Mouse (Mus musculus) megakaryocyte, embryonic 14.5 days (primary cell): Measurements from ENCODE around the gene Nek3. TPM values are rescaled to one million over a fixed set of nuclear protein-coding genes. Genes with fewer than 3 reads are reported as not detected.

Experiments
- H3K27me3 ChIP-seq: replicated peaks from 2 replicates; pipeline ENCODE3; 2012; ENCODE audit warnings: inconsistent platforms
- H3K36me3 ChIP-seq: replicated peaks from 2 replicates; pipeline ENCODE3; 2012; ENCODE audit warnings: low read length, inconsistent platforms, mixed read lengths
- H3K4me1 ChIP-seq: 2 replicates; pipeline ENCODE4 v1.6.1; 2012; ENCODE audit warnings: inconsistent platforms
- H3K4me3 ChIP-seq: replicated peaks from 2 replicates; pipeline ENCODE3; 2012; ENCODE audit warnings: moderate library complexity, mild to moderate bottlenecking, inconsistent platforms
- H3K9me3 ChIP-seq: 2 replicates; pipeline ENCODE4 v1.6.1; 2012; ENCODE audit warnings: inconsistent platforms
- FLI1 ChIP-seq: IDR thresholded peaks from 2 replicates; pipeline ENCODE4 v1.6.1; 2012; ENCODE audit warnings: low read length, inconsistent platforms, mixed read lengths
- GATA1 ChIP-seq: IDR thresholded peaks from 3 replicates; pipeline ENCODE4 v1.6.1; 2012; ENCODE audit warnings: mixed read lengths, low read length, inconsistent platforms, borderline replicate concordance
- polyA plus RNA-seq: library from polyadenylated mRNA; stranded (reverse); fragments of >175 nt; gene quantifications from 2 replicates; pipeline ENCODE4 v1.2.3, GENCODE M21; 2012; ENCODE audit warnings: low replicate concordance; ENCODE audit not compliant: insufficient read depth

Gene Nek3
- polyA plus RNA-seq, 1 experiment = 0.62 TPM

- peaks cover 44% of the 10 kb centered on the region for H3K4me1 ChIP-seq
- H3K4me3 ChIP-seq = peak overlapping the region; percentile 97
- no peaks in the 10 kb centered on the region for H3K9me3 ChIP-seq
- H3K27me3 ChIP-seq = peaks cover 5% of the 10 kb centered on the region
- TF ChIP-seq GATA1 = no peak
- TF ChIP-seq FLI1 = no peak
- peaks cover 6% of the 10 kb centered on the region for H3K36me3 ChIP-seq
Measured at GRCm38 (mm10) chr8:22184884-22185283, 18.6 kb upstream of the Nek3 start.

- H3K36me3 ChIP-seq = peaks cover 69% of the 10 kb centered on the region
- peaks cover 13% of the 10 kb centered on the region; the same call in 1 of the 2 replicates for H3K4me1 ChIP-seq
- H3K27me3 ChIP-seq = no peaks in the 10 kb centered on the region
- H3K4me3 ChIP-seq = no peak overlapping the region
- H3K9me3 ChIP-seq = peaks cover 9% of the 10 kb centered on the region; the same call in 1 of the 2 replicates
- TF ChIP-seq FLI1 (no peak), GATA1 (no peak)
Measured at GRCm38 (mm10) chr8:22175966-22176365, 9.7 kb upstream of the Nek3 start.

- Histone ChIP-seq H3K27me3 (no peaks in the 10 kb centered on the region), H3K4me3 (no peak overlapping the region), H3K9me3 (no peaks in the 10 kb centered on the region), H3K36me3 (peaks cover 50% of the 10 kb centered on the region), H3K4me1 (peaks cover 17% of the 10 kb centered on the region)
- TF ChIP-seq FLI1 (no peak), GATA1 (no peak)
Measured at GRCm38 (mm10) chr8:22169167-22169566, 2.9 kb upstream of the Nek3 start.

GRCm38 (mm10) chr8:22165251-22166079 is 770 bp downstream of the Nek3 start:
- no peaks in the 10 kb centered on the region for H3K9me3 ChIP-seq

GRCm38 (mm10) chr8:22164431-22164830 is 1.8 kb downstream of the Nek3 start:
- peaks cover 17% of the 10 kb centered on the region for H3K4me1 ChIP-seq
- TF ChIP-seq FLI1 (no peak), GATA1 (no peak)
- peaks cover 20% of the 10 kb centered on the region for H3K36me3 ChIP-seq
- H3K4me3 ChIP-seq = no peak overlapping the region
- H3K27me3 ChIP-seq = no peaks in the 10 kb centered on the region
- peaks cover 4% of the 10 kb centered on the region for H3K9me3 ChIP-seq

More at GRCm38 (mm10) chr8:22165251-22166079, 770 bp downstream of the Nek3 start:
- peak overlapping the region; percentile 93 for H3K4me3 ChIP-seq
- no peak for TF ChIP-seq GATA1
- TF ChIP-seq FLI1 = no peak
- peaks cover 17% of the 10 kb centered on the region for H3K4me1 ChIP-seq
- H3K36me3 ChIP-seq = peaks cover 25% of the 10 kb centered on the region
- H3K27me3 ChIP-seq = no peaks in the 10 kb centered on the region

DNA sequence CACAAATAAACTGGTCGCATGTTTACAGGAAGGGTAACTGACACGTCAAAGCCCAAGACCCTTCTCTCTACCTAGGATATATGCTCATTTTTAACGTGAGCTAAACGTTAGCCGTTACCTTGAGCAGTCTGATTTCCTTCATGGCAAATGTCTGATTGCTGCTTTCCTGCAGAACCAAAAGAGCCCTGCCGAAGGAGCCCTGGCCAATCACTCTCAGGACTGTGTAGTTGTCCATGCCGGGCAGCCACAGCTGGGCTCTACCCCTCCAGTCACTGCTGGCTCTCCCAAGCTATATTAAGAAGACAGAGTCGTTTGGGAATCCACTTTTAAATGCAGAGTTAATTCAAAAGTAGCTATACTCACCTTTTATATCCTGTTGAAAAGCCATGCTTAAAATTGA is 4.0 kb downstream of the Nek3 start:
- H3K27me3 ChIP-seq = no peaks in the 10 kb centered on the region
- H3K4me1 ChIP-seq = peaks cover 14% of the 10 kb centered on the region
- no peak for TF ChIP-seq GATA1
- peaks cover 6% of the 10 kb centered on the region for H3K9me3 ChIP-seq
- H3K4me3 ChIP-seq = no peak overlapping the region
- H3K36me3 ChIP-seq = no peaks in the 10 kb centered on the region

- H3K4me1 ChIP-seq = no peaks in the 10 kb centered on the region
- H3K4me3 ChIP-seq = no peak overlapping the region
- no peaks in the 10 kb centered on the region for H3K27me3 ChIP-seq
- H3K36me3 ChIP-seq = no peaks in the 10 kb centered on the region
- TF ChIP-seq FLI1 (no peak), GATA1 (no peak)
- H3K9me3 ChIP-seq = no peaks in the 10 kb centered on the region
Measured at GRCm38 (mm10) chr8:22150345-22150663, 15.9 kb downstream of the Nek3 start.

DNA sequence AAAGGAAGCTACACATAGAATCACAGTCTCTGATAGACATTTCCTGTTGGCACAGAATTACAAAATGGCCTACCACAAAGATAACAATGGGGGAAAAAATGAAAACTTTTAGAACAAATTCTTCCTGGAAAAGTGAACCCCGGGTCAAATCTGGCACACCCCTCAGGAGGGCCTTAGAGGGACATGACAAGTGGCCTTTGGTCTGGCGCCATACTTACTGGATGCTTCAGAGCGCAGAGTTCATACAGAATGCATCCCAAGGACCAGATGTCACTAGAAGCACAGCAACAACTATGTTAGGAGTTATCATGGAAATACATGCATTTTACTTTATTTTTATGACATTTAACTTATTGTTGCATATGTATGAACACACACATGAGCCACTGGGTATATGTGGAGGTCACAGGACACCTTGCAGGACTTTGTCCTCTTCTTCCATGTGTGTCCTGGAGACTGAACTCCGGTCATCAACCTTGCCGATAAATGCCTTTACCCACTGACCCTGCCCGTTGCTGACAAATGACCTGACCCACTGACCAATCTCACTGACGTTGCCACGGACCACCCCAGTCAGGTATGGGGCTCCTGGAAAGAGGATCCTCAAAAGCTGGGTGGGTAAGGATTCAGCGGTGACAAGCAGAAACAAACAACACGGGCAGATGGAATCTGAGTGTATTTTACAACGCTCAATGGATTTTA is 16.4 kb downstream of the Nek3 start:
- no peaks in the 10 kb centered on the region for H3K36me3 ChIP-seq
- no peak overlapping the region for H3K4me3 ChIP-seq
- TF ChIP-seq FLI1 (no peak), GATA1 (no peak)
- no peaks in the 10 kb centered on the region for H3K4me1 ChIP-seq
- H3K27me3 ChIP-seq = no peaks in the 10 kb centered on the region
- no peaks in the 10 kb centered on the region for H3K9me3 ChIP-seq

DNA sequence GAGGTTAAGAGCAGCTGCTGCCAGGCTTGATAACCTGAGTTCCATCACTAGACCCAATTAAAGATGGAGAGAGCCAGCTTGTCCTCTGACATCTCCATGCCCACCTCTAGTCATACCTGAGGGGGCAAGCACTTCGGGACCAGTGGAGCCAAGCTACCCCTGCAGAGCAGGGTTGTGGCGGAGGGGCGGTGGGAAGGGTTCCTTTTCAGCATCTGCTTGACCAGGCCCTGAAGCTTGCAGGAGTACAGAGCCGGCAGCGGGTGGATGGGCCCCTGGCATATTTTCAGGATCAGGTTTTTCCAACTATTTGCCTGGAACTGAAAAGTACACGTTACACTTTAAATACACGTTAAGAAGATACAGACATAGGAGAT is 17.9 kb downstream of the Nek3 start:
- TF ChIP-seq FLI1 = no peak
- TF ChIP-seq GATA1 = no peak
- Histone ChIP-seq H3K27me3 (no peaks in the 10 kb centered on the region), H3K4me3 (no peak overlapping the region), H3K36me3 (no peaks in the 10 kb centered on the region), H3K9me3 (no peaks in the 10 kb centered on the region), H3K4me1 (no peaks in the 10 kb centered on the region)

- no peaks in the 10 kb centered on the region for H3K9me3 ChIP-seq
- no peak overlapping the region for H3K4me3 ChIP-seq
- no peaks in the 10 kb centered on the region for H3K27me3 ChIP-seq
- H3K36me3 ChIP-seq = no peaks in the 10 kb centered on the region
- H3K4me1 ChIP-seq = no peaks in the 10 kb centered on the region
- TF ChIP-seq FLI1 (no peak), GATA1 (no peak)
Measured at GRCm38 (mm10) chr8:22147706-22148366, 18.4 kb downstream of the Nek3 start.
